Mouse (Mus musculus) heart, embryonic 15.5 days (tissue): ENCODE measurements around the gene Cptp. TPM values are rescaled to one million over a fixed set of nuclear protein-coding genes. Genes with fewer than 3 reads are reported as not detected.
A peak's percentile ranks its signal among the peaks of the same experiment; 100 is the strongest.

ENCODE experiments used
- ATAC-seq: fragments of 200-750 bp; cut with Nextera tagmentation; replicated peaks from 2 replicates; pipeline ENCODE4 v1.8.0; 2017; ENCODE audit warnings: low read depth, moderate TSS enrichment; ENCODE audit not compliant: insufficient number of reproducible peaks, insufficient read depth, low FRiP score
- H3K27ac ChIP-seq: fragments of 300-500 bp; sonication (generic); 2 replicates; pipeline ENCODE4 v1.5.1; 2015; ENCODE audit warnings: mild to moderate bottlenecking, inconsistent platforms
- H3K27me3 ChIP-seq: fragments of 300-500 bp; sonication (generic); 2 replicates; pipeline ENCODE4 v1.6.1; 2015; ENCODE audit warnings: inconsistent platforms
- H3K36me3 ChIP-seq: fragments of 300-500 bp; sonication (generic); 2 replicates; pipeline ENCODE4 v1.6.1; 2015; ENCODE audit warnings: mild to moderate bottlenecking, inconsistent platforms
- H3K4me1 ChIP-seq: fragments of 300-500 bp; sonication (generic); replicated peaks from 2 replicates; pipeline ENCODE4 v1.6.1; 2015; ENCODE audit warnings: inconsistent platforms
- H3K4me2 ChIP-seq: fragments of 300-500 bp; sonication (generic); 2 replicates; pipeline ENCODE4 v1.6.1; 2015; ENCODE audit warnings: inconsistent platforms, mild to moderate bottlenecking, moderate library complexity
- H3K4me3 ChIP-seq: fragments of 300-500 bp; sonication (generic); 2 replicates; pipeline ENCODE4 v1.5.1; 2015; ENCODE audit warnings: mild to moderate bottlenecking, inconsistent platforms
- H3K9ac ChIP-seq: fragments of 300-500 bp; sonication (generic); 2 replicates; pipeline ENCODE4 v1.6.1; 2015; ENCODE audit warnings: mild to moderate bottlenecking, inconsistent platforms
- H3K9me3 ChIP-seq: fragments of 300-500 bp; sonication (generic); replicated peaks from 2 replicates; pipeline ENCODE4 v1.6.1; 2016; ENCODE audit warnings: inconsistent platforms
- WGBS: fragments of 180-500 bp; shearing (Covaris S2); methylation state at CpG from one replicate; pipeline ENCODE4 v1.1.7; 2015; ENCODE audit warnings: mixed read lengths; 5-methylcytosine and 5-hydroxymethylcytosine counted together
- polyA plus RNA-seq: library from polyadenylated mRNA; unstranded; fragments of >200 nt; fragmentation: Nextera tagmentation; extraction: Ambion mirVana; gene quantifications from 2 replicates; pipeline ENCODE4 v1.2.1, GENCODE M21; 2015

Cptp gene
- polyA plus RNA-seq: 7.8 and 10.3 TPM in 2 replicates

DNA sequence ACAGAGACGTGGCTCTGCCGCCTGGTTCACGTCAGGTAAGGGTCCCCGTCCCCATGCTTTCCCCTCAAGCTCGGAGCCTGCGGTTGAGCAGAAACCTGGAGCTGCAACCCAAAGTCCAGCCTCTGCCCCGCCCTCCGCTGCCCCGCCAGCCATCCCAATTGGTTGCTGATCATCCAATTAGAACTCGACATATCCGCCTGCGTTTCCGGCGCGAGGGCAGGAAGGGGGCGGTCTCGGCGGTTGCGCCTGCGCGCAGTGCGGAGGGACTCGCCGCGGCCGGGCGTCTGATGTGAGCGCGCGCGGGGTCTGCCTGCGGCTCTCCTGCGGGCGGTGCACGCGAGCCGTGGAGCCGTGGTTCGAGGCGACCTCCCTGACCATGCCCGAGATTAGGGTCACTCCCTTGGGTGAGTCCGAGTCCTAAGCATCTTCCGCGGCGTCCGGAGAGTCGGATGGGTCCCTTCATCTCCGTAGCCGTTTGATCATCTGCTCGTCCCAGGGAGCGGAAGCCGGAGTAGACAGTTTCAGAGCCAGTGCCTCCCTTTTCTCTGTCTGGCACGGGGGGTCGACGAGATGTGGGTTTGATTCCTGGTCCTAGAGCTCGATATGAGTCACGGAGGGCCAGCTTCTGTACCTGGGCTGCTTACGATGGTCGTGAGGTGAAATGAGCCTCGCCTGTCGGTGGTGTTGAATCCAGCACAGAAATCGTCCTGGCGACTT lies at the start of gene Cptp, which contains the start of gene Ints11:
TSS of gene Cptp (minus strand) at position 124 of the 717 bp plus-strand sequence.
TSS of gene Ints11 (plus strand) at position 230 of the 717 bp plus-strand sequence.
- ATAC-seq: peak; percentile 96
- Histone ChIP-seq H3K9ac (peak within 1 kb of the TSS; percentile 76), H3K36me3 (peaks cover 30% of the 10 kb centered on the region), H3K4me2 (peak within 1 kb of the TSS; percentile 88), H3K4me3 (peak within 1 kb of the TSS; percentile 78), H3K27ac (peak within 1 kb of the TSS; percentile 55), H3K9me3 (no peaks in the 10 kb centered on the region), H3K27me3 (no peaks in the 10 kb centered on the region), H3K4me1 (peaks cover 13% of the 10 kb centered on the region)
- WGBS: 0% methylated on average over 63 of the region's 63 CpGs

DNA sequence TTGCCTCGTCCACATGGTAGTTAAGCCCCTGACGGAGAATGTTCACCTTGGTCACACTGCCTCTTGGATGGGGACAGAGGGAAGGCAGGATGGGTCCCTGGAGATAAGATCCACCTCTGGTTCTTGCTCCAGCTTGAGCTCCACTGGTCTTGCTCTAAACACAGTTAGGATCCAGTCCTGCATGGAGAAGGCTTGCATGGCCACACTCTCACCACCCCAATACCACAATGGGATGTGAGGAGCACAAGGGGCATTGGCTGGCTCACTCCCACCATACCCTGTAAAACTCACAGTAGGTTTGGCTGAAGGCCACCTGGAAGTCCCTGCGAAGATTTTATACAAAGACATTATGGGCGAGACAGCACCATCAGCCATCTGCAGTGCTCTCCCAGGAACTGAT lies 39.5 kb upstream of the Cptp start:
- no peaks in the 10 kb centered on the region for H3K27me3 ChIP-seq
- WGBS: 81% methylated on average over 4 of the region's 4 CpGs
- no peak overlapping the region for H3K9ac ChIP-seq
- no peak for ATAC-seq
- H3K36me3 ChIP-seq: peaks cover 15% of the 10 kb centered on the region; the same call in 1 of the 2 replicates
- H3K4me1 ChIP-seq: no peaks in the 10 kb centered on the region
- no peak overlapping the region for H3K27ac ChIP-seq
- H3K4me3 ChIP-seq: no peak overlapping the region
- H3K9me3 ChIP-seq: no peaks in the 10 kb centered on the region
- no peak overlapping the region for H3K4me2 ChIP-seq

DNA sequence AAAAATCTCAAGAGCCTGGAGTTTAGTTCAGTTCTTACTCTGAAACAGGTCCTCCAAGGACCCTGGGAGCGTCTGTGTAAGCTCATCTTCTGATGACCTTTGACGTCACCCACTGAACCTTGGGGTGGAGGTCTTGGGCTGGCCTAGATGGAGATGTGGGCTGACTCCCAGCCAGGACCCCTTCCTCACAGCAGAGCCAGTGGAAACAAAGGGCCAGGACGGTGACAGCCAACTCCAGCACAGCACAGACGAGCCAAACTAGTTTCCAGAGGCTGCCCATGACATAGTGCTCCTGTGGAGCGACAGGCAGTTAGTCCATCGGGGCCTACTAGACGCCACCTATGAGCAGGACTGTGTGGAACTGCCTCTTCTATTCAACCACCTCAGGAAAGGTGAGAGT lies 39.0 kb upstream of the Cptp start:
- H3K27ac ChIP-seq: no peak overlapping the region
- no peak for ATAC-seq
- H3K9me3 ChIP-seq: no peaks in the 10 kb centered on the region
- no peak overlapping the region for H3K4me3 ChIP-seq
- H3K4me2 ChIP-seq: no peak overlapping the region
- H3K27me3 ChIP-seq: no peaks in the 10 kb centered on the region
- no peak overlapping the region for H3K9ac ChIP-seq
- H3K36me3 ChIP-seq: peaks cover 19% of the 10 kb centered on the region; the same call in 1 of the 2 replicates
- whole genome bisulfite sequencing: 70% methylated on average over 7 of the region's 7 CpGs
- no peaks in the 10 kb centered on the region for H3K4me1 ChIP-seq

DNA sequence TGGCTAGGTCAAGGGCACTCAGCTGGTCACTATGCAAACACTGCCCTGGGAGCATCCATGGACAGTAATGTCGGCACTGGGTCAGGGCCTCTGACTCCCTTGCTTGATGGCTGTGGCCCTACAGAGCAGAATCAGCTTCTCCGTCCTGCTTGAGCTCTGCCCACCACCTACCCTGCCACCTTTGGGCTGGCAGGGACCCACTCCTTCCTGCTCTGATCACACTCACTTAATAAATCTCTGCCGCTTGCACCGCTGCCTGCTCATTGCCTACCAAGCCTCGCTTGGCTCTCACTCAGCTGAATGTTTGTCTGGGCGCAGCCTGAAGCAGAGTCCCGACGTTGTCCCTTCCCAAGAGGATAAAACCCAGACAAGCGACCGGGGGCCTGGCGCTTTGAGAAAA lies 37.8 kb upstream of the Cptp start:
- Histone ChIP-seq H3K9me3 (no peaks in the 10 kb centered on the region), H3K36me3 (peaks cover 31% of the 10 kb centered on the region; the same call in 1 of the 2 replicates), H3K4me2 (no peak overlapping the region), H3K27ac (no peak overlapping the region), H3K9ac (no peak overlapping the region), H3K4me3 (no peak overlapping the region), H3K4me1 (no peaks in the 10 kb centered on the region), H3K27me3 (no peaks in the 10 kb centered on the region)
- 66% methylated on average over 11 of the region's 11 CpGs for WGBS
- no peak for ATAC-seq

DNA sequence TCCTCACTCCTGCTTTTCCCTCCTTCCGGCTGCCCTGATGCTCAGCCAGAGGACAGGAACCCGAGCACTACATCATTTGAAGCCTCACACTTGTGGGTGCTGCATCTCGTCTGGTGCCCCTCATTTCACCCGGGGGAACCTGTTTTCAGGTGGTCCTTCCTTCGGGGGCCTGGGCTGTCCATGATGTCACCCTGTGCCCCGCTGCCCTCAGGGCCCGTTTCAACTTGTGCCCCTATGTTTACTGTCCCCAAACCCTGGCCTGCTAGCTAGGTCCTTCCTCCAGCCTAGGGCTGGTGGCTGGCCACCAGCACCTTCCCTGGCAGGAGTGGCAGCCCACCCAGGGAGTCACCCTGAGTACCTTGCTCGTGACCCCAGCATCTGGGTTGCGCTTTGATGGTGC lies 36.9 kb upstream of the Cptp start:
- Histone ChIP-seq H3K27me3 (no peaks in the 10 kb centered on the region), H3K36me3 (peaks cover 32% of the 10 kb centered on the region; the same call in 1 of the 2 replicates), H3K9ac (no peak overlapping the region), H3K9me3 (no peaks in the 10 kb centered on the region), H3K4me2 (no peak overlapping the region), H3K4me1 (peaks cover 7% of the 10 kb centered on the region), H3K4me3 (no peak overlapping the region), H3K27ac (no peak overlapping the region)
- WGBS: 84% methylated on average over 9 of the region's 9 CpGs
- no peak for ATAC-seq

DNA sequence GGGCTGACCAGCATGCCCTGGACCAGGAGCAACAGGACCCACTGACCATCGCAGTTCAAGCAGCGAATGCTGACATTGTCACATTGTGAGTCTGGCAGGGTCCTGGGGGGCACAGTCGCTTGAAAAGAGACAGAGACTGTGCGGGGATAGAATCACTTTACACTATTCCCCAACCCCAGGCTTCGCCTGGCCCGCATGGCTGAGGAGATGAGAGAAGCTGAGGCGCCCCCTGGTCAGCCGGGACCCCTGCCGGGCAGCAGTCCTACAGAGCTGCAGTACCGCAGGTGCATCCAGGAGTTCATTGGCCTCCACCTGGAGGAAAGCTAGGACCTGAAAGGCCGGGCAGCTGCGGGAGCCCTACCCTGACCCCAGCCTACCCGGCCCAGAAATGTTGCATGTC lies 36.4 kb upstream of the Cptp start:
- Histone ChIP-seq H3K4me3 (no peak overlapping the region), H3K9ac (no peak overlapping the region), H3K4me1 (peaks cover 12% of the 10 kb centered on the region), H3K27me3 (no peaks in the 10 kb centered on the region), H3K27ac (no peak overlapping the region), H3K9me3 (no peaks in the 10 kb centered on the region), H3K36me3 (peaks cover 32% of the 10 kb centered on the region; the same call in 1 of the 2 replicates), H3K4me2 (no peak overlapping the region)
- no peak for ATAC-seq
- 87% methylated on average over 13 of the region's 13 CpGs for WGBS

DNA sequence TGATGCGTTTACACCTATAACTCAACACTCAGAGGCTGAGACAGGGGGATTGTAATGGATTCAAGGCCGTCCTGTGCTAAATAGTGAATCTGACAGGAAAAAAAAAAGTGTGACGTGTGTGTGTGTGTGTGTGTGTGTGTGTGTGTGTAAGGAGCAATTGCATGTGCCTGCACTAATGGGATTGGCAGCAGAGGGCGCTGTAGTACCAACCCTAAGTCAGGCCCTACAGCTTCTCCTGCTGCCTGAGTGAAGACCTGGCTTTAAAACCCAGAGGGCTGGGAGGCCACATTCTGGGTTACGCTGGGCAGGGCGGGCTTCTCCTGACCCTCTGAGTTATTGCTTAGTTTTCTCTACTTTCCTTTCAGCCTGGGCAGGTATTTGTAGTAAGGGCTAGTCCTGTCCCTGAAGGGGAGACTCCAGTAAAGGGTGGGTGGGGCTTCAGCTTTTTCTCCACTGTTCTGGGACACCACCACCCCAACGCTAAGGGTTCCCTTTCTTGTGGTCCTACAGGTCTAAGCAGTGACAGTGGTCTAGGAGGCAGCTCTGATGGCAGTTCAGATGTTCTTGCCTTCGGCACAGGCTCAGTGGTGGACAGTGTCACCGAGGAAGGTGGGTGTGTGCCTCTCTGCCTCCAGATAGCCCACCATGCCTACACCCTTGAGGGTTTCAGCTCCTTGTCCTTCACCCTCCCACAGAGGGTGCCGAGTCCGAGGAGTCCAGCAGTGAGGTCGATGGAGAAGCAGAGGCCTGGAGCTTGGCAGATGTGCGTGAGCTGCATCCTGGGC lies 35.3 kb upstream of the Cptp start:
- Histone ChIP-seq H3K9me3 (no peaks in the 10 kb centered on the region), H3K4me3 (no peak overlapping the region), H3K27ac (no peak overlapping the region), H3K9ac (no peak overlapping the region), H3K36me3 (peaks cover 37% of the 10 kb centered on the region; the same call in 1 of the 2 replicates), H3K27me3 (no peaks in the 10 kb centered on the region), H3K4me2 (no peak overlapping the region), H3K4me1 (peaks cover 12% of the 10 kb centered on the region)
- ATAC-seq: no peak
- WGBS: 92% methylated on average over 13 of the region's 13 CpGs

DNA sequence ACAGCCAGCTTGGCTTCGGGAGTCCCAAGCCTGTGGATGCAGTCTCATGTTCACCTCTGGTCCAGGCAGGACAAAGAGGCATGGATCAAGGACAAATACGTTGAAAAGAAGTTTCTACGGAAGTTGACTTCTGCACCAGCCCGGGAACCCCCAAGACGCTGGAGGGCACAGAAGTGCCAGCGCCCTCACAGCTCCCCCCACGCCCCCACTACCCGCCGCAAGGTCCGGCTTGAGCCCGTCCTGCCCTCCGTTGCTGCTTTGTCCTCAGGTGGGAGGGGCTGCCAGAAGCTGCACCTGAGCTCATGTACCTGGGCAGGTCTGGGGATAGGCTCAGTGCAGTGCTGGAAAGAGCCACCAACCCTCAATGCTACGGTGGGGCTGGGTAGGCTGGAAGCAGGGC lies 34.0 kb upstream of the Cptp start:
- no peak overlapping the region for H3K9ac ChIP-seq
- no peak for ATAC-seq

DNA sequence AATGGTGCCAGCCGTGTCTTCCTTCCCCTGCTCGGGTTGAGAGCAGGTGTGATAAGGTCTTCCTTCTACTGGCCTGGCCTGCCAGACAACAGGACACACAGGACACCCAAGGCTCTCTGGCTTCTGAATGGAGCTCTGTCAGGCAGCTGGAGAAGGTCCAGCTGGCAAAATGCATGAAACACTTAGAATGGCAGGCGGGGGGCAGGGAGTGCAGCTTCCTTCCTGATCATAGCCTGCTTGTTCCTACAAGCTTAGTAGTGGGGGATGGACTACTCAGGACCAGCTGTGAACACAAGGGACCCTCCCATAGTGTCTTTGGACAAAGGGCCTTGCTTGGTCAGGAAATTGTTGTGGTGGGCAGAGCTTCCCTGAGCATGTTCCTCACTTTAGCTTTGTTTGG lies 32.0 kb upstream of the Cptp start:
- H3K36me3 ChIP-seq: peaks cover 45% of the 10 kb centered on the region
- no peak overlapping the region for H3K4me2 ChIP-seq
- 0 out of 2 replicates have a peak, but pooled peaks have one; percentile 44 for ATAC-seq
- peaks cover 12% of the 10 kb centered on the region for H3K4me1 ChIP-seq
- H3K27me3 ChIP-seq: no peaks in the 10 kb centered on the region
- H3K9ac ChIP-seq: no peak overlapping the region
- H3K4me3 ChIP-seq: no peak overlapping the region
- H3K9me3 ChIP-seq: no peaks in the 10 kb centered on the region
- 29% methylated on average over 3 of the region's 3 CpGs for WGBS
- H3K27ac ChIP-seq: no peak overlapping the region

More for the DNA sequence above, 34.0 kb upstream of the Cptp start:
- peaks cover 40% of the 10 kb centered on the region; the same call in 1 of the 2 replicates for H3K36me3 ChIP-seq
- H3K4me2 ChIP-seq: no peak overlapping the region
- 92% methylated on average over 13 of the region's 13 CpGs for WGBS
- no peaks in the 10 kb centered on the region for H3K9me3 ChIP-seq
- no peaks in the 10 kb centered on the region for H3K27me3 ChIP-seq
- H3K27ac ChIP-seq: no peak overlapping the region
- H3K4me1 ChIP-seq: peaks cover 12% of the 10 kb centered on the region
- H3K4me3 ChIP-seq: no peak overlapping the region

DNA sequence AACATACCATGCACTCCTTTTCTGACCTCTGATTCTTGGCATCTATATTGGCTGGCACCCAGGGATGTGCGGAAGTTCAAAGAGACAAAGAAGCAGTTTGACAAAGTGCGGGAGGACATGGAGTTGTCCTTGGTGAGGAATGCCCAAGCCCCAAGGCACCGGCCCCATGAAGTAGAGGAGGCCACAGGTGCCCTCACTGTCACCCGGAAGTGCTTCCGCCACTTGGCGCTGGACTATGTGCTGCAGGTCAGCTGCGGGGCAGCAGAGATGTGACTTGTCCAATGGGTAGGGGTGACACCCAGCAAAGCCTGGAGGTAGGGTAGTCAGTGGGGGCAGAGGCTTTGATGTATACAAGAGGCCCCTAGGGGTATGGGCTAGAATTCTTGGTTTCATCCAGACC lies 30.1 kb upstream of the Cptp start:
- Histone ChIP-seq H3K27ac (no peak overlapping the region), H3K27me3 (no peaks in the 10 kb centered on the region), H3K4me3 (no peak overlapping the region), H3K9me3 (no peaks in the 10 kb centered on the region), H3K4me1 (peaks cover 24% of the 10 kb centered on the region), H3K4me2 (no peak overlapping the region), H3K9ac (no peak overlapping the region), H3K36me3 (peaks cover 36% of the 10 kb centered on the region)
- ATAC-seq: no peak
- 87% methylated on average over 7 of the region's 7 CpGs for whole genome bisulfite sequencing

DNA sequence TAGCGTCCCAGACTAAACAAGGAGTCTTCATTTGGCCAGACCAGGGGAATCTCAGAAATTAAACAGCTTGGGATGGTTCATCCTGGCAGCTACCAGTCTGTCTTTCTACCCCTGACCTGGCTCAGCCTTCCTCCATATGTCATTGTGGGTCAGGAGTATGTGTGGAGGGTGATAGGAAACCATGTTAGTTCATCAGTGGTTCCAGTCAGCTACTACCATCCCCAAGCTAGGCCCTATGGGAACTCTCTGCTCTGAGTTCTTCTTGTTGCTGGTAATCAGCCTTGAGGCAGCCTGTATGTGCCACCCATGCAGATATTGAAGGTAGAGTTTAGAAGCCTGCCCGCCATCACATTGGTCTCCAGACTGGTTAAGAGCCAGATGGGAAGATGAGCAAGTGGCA lies 29.1 kb upstream of the Cptp start:
- H3K27me3 ChIP-seq: no peaks in the 10 kb centered on the region
- no peak overlapping the region for H3K27ac ChIP-seq
- ATAC-seq: no peak
- 100% methylated on average over 2 of the region's 2 CpGs for WGBS
- H3K9me3 ChIP-seq: no peaks in the 10 kb centered on the region
- H3K9ac ChIP-seq: no peak overlapping the region
- no peak overlapping the region for H3K4me3 ChIP-seq
- H3K36me3 ChIP-seq: peaks cover 26% of the 10 kb centered on the region
- H3K4me2 ChIP-seq: no peak overlapping the region
- H3K4me1 ChIP-seq: peaks cover 33% of the 10 kb centered on the region
